Mouse (Mus musculus) CD4-positive, CD25-positive, alpha-beta regulatory T cell, adult 2 months (primary cell): ENCODE data around the gene Fxyd6.

Experiments
- DNase-seq: peaks from one replicate; pipeline ENCODE4 v3.0.0-alpha.2; 2012; ENCODE audit warnings: low read depth, low spot score

Fxyd6 gene

GRCm38 (mm10) chr9:45370117-45370561 is at the start of gene Fxyd6:
Gene Fxyd6, plus strand, starts transcription at chr9:45370185.
- peak; percentile 14 for DNase-seq

- no peak for DNase-seq
These were observed 48.5 kb upstream of the Fxyd6 start for GRCm38 (mm10) chr9:45321465-45321864.

GRCm38 (mm10) chr9:45321946-45322430 is 48.0 kb upstream of the Fxyd6 start:
- no peak for DNase-seq

GRCm38 (mm10) chr9:45326390-45326789 is 43.6 kb upstream of the Fxyd6 start:
- no peak for DNase-seq

- no peak for DNase-seq
These were observed 41.7 kb upstream of the Fxyd6 start for GRCm38 (mm10) chr9:45328263-45328662.

- peak; percentile 20 for DNase-seq
These were observed 40.4 kb upstream of the Fxyd6 start for GRCm38 (mm10) chr9:45329577-45329976.

- DNase-seq: no peak
These were observed 32.6 kb upstream of the Fxyd6 start for GRCm38 (mm10) chr9:45337406-45337805.

GRCm38 (mm10) chr9:45343066-45343465 is 26.9 kb upstream of the Fxyd6 start:
- no peak for DNase-seq

- DNase-seq: no peak
These were observed 24.5 kb upstream of the Fxyd6 start for GRCm38 (mm10) chr9:45345516-45345915.

GRCm38 (mm10) chr9:45346276-45346675 is 23.7 kb upstream of the Fxyd6 start:
- no peak for DNase-seq

- DNase-seq: no peak
These were observed 21.4 kb upstream of the Fxyd6 start for GRCm38 (mm10) chr9:45348560-45348959.

- DNase-seq: no peak
These were observed 20.8 kb upstream of the Fxyd6 start for GRCm38 (mm10) chr9:45349181-45349580.

GRCm38 (mm10) chr9:45349851-45350250 is 20.1 kb upstream of the Fxyd6 start:
- no peak for DNase-seq

- no peak for DNase-seq
These were observed 14.8 kb upstream of the Fxyd6 start for GRCm38 (mm10) chr9:45355192-45355591.

- DNase-seq: no peak
These were observed 11.6 kb upstream of the Fxyd6 start for GRCm38 (mm10) chr9:45358356-45358755.

- DNase-seq: no peak
These were observed 7.9 kb upstream of the Fxyd6 start for GRCm38 (mm10) chr9:45362051-45362461.

GRCm38 (mm10) chr9:45363639-45364214 is 6.3 kb upstream of the Fxyd6 start:
- DNase-seq: no peak

GRCm38 (mm10) chr9:45367716-45368115 is 2.3 kb upstream of the Fxyd6 start:
- no peak for DNase-seq

- DNase-seq: no peak
These were observed 1.6 kb upstream of the Fxyd6 start for GRCm38 (mm10) chr9:45368341-45368901.

GRCm38 (mm10) chr9:45370616-45371336 is 791 bp downstream of the Fxyd6 start:
- no peak for DNase-seq

- no peak for DNase-seq
These were observed 1.3 kb downstream of the Fxyd6 start for GRCm38 (mm10) chr9:45371337-45371707.

- DNase-seq: no peak
These were observed 3.9 kb downstream of the Fxyd6 start for GRCm38 (mm10) chr9:45373896-45374295.

- no peak for DNase-seq
These were observed 5.1 kb downstream of the Fxyd6 start for GRCm38 (mm10) chr9:45374988-45375502.
